Mouse (Mus musculus) C2C12 (cell line): Measurements from ENCODE around the gene 1700020A23Rik.

Experiments used
- CEBPB ChIP-seq: IDR thresholded peaks from one replicate; pipeline ENCODE4 v1.6.1; 2011; ENCODE audit warnings: low read depth, mild to moderate bottlenecking, control low read depth, moderate library complexity
- CTCF ChIP-seq: IDR thresholded peaks from one replicate; pipeline ENCODE4 v1.5.1; 2011; ENCODE audit not compliant: control insufficient read depth, insufficient read depth, insufficient read length
- MAX ChIP-seq: IDR thresholded peaks from one replicate; pipeline ENCODE4 v1.6.1; 2011; ENCODE audit warnings: mild to moderate bottlenecking, control low read depth
- MYOD1 ChIP-seq: IDR thresholded peaks from one replicate; pipeline ENCODE4 v1.6.1; 2011; ENCODE audit warnings: low read depth; ENCODE audit not compliant: control insufficient read depth, insufficient read length
- MYOG ChIP-seq: IDR thresholded peaks from one replicate; pipeline ENCODE4 v1.6.1; 2011; ENCODE audit not compliant: control insufficient read depth, insufficient read length; ENCODE audit errors: extremely low read depth
- USF1 ChIP-seq: IDR thresholded peaks from one replicate; pipeline ENCODE4 v1.6.1; 2011; ENCODE audit warnings: low read depth, mild to moderate bottlenecking, control low read depth, moderate library complexity

DNA sequence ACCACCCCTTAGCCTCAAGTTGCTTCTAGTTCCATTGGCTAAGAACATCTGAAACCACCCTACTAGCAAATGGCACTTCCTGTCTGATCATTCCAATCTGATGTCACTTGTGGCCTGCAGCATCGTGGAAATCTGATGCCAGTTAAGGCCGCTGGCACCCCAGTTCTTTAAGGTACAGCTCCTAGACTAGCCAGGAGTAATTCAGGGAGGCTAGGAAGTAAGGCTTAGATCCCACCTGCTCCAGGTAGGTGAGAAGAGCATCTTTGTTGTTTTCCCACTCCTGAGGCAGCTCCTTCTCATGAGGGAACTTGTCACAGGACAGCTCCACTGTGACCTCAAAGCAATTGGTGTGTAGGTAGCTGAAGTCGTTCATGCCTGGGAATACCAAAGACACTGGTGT is 12.2 kb upstream of the 1700020A23Rik start:
- TF ChIP-seq MYOG: no peak
- TF ChIP-seq CTCF: no peak
- no peak for TF ChIP-seq MAX
- no peak for TF ChIP-seq CEBPB
- TF ChIP-seq USF1: no peak
- TF ChIP-seq MYOD1: no peak
